Mouse (Mus musculus) left cerebral cortex, adult 9 months (tissue): ENCODE data around the gene Ccdc88c.

Experiments used
- DNase-seq, 2 experiments: peaks; one replicate each; pipeline ENCODE4 v3.0.0; 2022; ENCODE audit warnings: low spot score in 2 of 2

Gene Ccdc88c

DNA sequence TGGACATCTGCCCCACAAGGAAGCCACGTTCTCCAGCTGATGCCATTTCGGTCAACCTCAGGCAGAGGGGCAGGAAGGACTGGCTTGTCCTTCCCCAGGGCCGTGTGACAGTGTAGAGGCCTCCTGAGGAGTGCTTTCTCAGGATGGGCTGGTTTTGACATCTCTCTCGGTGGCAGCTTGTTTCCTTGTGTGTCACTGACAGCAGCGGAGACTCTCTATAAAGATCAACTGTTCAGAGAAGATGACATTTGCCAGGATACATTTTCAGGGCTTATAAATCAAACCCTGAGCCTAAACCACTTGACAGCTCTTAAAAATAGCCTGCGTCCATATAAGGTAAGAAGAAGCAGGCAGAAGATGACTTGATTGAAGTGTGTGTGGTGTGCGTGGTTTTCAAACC is 59.0 kb downstream of the Ccdc88c start:
- no peak for DNase-seq

DNA sequence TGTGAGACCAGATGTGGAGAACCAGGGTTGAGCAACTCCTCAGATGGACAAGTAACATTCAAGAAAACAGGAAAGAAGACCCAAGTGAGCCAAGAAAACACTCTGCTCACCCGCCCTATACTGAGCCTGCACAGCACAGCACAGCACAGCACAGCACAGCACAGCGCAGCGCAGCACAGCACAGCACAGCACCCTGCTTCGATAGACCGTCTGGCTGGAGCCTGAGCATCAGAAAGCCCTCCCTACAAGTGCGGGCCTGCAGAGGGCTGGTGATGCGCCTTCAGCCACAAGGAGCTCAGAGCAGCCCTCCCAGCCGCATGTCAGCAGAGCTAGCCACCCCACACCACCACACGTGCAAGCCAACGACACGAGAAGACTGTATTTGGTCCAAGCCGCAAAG is 61.5 kb downstream of the Ccdc88c start:
- DNase-seq = no peak

DNA sequence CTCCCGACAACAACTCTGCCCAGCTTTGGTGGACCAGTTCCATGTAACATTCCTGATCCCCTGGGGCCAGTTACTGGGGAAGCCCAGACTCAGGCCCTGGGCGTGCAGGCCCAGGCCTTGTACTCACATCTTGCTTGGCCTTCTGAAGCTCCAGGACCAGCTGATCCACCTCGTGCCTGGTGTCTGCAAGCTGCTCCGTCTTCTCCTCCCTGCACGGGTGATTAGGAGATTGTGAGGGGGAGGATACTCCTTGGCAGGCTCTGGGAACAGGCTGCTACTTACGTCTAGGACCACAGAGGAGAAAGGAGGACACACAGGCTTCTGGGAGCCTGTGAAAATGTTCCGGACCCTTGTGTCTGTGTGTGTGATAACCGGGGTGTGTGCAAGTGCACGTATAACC is 62.6 kb downstream of the Ccdc88c start:
- DNase-seq = no peak

DNA sequence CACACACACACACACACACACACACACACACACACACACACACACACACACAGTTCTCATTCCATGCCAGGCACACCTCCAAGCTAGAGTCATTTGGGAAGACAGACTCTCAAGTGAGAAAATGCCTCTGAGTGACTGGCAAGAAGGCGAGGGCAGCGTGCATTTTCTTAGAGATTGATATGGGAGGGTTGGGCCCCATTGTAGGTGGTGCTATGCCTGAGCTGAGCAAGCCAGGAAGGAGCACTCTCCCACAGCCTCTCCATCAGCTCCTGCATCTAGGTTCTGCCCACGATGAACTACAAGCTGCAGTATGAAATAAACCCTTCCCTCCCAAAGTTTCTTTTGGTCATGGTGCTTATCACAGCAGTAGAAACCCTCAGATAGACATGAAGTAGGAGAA is 63.6 kb downstream of the Ccdc88c start:
- DNase-seq = no peak

DNA sequence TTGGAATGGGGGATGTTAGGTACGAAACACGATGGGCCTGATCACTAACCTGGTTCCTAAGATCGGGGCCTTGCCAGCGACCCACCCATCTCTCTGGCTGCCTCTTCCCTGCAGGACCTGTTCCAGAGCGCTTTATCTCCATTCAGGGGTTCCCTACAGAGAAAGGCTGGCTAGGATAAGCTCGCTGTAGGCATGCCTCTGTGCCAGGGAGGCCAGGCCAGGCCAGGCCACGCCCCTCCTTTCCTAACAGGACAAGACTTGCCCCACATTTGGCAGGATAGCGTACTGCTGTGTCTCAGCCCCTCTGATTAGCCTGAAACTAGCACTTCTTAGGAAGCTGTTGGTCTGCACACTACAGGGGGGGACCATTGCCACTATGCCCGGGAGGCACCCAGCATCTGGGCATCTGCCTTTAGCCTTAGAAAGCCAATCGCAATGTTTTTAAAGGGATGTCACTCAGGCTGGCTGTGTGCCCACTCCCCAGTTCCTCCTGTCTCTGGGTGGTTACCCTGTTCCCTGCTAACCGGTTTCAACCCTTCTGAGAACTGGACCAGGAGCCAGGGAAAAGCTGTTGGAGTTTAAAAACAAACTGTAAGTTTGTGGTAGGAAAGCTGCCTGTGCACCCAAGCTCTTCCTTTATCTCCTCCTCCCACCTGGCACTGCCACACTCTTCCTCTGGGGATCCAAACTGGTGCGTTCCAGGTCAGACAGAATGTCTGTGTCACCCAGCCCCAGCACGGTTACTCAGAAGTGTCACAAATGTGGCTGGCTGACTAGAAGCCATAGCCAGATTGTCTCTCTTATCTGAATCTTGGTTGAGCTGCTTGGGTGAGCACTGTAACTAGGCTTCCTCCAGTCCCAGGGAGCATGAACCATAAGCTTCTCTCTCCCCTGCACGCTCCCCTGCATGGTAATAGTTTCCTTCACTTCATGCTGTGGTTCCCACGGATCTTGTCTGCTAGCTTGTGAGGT is 69.9 kb downstream of the Ccdc88c start:
- no peak for DNase-seq

DNA sequence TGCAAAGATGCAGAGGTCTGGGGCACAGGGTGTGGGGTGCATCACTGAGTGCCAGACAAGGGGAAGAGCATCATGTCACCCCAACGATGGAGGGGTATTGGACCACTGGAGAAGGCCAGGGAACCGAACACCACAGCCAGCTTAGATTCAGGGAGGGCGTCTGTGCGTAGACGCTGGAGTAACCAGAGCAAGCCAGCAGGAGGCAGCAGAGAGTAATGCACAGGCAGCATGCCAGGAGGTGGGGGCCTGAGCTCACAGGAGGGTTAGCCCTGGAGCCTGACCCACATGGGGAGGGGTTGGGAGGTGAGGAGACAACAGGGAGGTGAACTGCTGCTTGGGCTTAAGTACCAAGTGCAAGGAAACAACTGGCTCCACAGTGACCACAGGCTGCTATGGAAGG is 70.8 kb downstream of the Ccdc88c start:
- peak in 1 of 2 experiments; percentile 69 for DNase-seq

DNA sequence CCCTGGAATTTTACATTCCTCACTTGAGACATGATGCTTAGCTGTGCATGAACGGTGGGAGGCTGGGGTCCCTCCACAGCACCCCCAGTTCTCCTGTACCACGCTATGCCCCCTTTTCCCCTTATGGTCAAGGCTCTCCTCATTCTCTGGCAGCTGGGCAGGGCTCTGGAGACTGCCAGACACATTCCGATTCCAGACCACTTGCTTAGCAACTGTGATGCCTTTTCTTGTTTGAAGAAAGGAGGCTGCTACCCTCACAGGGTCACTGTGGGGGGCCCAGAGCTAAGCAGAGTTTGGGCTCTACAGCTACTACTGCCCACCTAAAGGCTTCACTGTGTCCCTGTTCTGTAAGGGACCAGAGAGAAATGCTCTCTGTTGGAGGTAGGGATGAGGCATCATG is 71.6 kb downstream of the Ccdc88c start:
- no peak for DNase-seq

DNA sequence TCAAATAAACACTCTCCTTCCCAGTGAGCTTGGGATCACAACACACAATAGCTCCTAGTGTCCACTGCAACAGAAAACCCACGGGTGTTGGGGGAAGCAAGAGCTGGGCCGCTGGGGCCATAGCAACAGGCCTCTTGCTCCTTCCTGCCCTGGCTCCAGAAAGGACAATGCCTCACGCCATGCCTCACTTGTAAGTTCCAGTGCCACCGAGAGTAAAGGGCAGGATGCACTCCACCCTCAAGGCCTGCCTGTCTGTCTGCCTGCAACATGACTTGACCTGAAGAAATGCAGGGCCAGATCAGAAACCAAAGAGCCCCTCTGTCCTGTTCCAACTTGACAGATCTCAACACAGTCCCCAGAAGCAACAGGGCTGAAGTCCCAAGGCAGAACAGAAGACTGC is 72.0 kb downstream of the Ccdc88c start:
- DNase-seq = no peak

DNA sequence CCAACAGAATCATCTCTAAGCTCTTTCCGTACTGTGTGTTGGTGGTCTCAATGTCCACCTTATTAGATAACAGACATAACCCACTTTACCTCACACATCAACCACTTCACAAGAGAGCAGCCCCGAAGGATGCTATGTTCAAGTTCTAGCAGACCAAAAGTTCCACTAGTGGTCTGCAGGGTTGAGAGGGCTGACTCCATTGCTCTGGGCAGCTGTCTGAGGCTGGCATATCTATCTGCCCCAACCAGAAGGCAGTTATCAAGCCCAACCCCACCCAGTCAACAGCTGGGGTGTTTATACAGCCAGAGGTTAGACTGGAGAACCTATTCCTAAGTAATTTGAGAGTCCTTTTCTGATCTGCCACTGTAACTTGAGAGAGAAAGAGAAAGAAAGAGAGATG is 72.8 kb downstream of the Ccdc88c start:
- no peak for DNase-seq

DNA sequence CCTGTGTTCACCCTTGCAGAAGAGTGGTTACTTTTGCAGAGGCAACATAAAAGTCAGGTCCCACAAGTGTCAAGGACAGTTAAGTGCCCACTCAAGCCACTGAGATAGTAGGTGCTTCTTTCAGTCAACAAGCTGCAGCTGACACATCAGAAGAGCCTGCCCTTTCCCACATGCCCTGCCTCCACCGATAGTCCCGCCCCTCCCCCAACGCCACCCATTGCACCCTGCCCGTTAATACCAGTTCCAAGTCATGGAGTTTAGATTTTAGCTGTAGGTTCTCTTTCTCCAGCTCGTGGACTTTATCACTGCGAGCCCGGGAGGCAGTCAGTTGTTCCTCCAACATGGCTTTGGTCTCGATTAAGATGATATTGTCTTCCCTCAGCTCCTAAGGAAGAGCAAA is 74.9 kb downstream of the Ccdc88c start:
- no peak for DNase-seq

DNA sequence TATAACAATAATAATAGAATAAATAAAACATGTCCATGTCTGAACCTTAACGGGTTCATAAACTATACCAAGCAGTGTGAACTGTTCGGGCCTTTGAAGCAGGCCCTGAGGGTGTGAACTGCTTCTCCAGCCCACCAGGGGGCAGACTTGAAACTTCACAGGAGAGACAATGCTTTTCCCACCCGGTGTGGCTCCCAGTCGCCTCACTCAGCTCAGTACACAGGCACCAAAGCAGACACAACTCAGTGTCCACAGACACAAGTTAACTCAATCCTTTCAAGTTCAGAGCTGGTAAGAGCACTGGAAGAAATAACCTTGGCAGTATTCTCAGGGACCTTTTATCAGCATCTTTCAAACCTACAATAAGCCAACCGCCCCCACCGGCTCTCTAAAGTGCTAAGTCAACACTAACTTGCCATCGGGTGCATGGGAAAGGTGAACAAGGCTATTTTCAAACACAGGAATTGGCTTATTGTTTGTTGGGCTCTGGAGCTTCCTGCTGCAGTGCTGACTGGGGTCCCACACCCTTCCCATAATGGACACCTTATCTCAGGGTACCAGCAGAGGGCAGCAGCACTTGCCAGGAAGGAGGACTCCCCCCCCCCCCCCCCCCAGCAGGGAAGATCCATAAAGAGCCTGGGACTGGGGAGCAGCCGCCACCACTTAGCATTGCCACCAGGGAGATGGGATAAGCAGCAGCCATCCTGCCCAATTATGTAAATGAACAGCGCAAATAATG is 76.5 kb downstream of the Ccdc88c start:
- DNase-seq = peak in 1 of 2 experiments; percentile 86

DNA sequence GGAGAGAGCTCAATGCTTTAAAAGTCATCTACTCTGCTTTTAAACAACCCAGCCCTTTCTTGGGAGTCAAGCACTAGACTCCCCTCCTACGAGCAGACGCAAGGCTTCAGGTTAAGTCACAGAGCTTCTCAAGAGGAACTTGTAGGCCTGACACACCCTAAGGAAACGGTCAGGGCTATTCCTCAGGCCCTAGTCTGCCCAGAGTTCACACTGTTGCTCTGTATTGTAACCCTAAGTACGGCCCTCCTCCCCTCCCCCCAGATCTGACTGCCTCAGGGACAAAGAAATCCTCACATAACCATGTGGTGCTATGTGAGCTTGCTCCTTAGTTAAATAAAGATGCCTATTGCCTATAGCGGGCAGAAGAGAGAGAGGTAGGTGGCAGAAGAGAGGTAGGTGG is 79.7 kb downstream of the Ccdc88c start:
- DNase-seq = no peak

DNA sequence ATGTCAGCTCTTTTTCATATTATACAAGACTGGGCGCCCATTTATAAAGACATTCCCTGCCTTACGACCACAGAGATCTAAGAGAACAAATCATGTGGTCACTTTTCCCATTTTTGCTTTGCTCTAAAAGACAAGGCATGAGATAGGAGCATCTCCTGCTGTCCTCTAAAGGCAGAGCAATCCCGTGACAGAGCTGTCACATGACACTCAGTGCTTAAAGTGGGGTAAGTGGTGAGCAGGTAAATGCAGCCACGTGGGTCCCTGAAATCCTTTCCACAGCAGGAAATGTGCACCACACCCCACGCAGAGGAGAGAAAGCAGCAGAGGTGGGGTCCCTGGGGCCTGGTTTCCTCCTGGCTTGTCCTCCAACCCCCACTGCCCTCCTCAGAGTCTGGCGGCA is 80.8 kb downstream of the Ccdc88c start:
- no peak for DNase-seq

DNA sequence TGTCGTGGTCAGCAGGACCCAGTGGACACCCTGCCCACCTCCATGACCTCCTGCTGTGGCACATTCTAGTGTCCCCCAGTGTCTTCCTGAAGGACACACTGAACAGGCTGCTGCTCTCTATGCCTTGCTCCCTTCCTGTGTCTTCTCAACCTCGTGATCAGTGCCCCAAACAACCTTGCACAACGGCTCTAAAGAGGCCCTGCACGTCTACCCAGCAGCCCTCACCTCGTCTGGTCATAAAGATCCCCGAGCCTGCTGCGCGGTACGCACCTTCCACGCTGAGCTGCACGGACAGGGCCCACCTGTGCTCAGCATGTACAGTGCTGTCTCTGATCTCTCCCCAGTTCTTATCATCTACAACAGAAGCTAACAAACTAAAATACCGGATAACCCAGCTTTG is 82.9 kb downstream of the Ccdc88c start:
- DNase-seq = no peak

DNA sequence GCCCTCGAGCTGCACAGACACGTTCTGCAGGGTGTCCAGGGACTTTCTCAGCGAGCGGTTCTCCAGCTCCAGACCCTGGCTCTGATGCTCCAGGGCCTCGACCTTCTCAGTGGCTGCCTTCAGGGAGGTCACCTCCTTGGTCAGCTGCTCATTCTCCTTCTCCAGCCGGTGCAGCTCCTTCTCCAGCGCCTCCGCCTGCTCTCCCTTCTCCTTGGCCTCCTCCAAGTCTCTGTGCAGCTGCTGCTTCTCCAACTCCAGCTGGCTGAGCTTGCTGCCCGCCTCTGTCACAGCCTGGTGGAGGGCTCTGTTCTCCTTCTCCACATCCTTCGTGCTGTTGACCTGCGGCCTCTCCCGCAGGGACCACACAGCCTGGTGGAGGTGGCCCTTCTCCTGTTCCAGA is 83.4 kb downstream of the Ccdc88c start:
- DNase-seq = no peak

DNA sequence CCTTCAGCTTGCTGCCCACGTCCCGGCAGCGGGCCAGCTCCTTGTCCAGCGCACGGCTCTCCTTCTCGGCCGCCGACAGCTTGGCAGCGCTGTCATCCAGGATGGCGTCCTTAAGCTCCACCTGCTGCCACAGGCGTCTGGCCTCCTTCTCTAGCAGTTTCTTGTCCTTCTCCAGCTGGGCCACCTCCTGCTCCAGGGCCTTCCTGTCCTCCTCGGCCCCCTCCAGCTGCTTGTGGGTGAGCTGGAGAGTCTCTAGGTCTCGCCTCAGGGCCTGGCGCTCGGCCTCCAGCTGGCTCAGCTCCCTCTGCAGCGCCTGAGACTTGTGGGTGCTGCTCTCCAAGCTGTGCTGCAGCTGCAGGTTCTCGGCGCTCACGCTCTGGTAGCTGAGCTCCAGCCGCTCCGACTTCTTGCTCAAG is 83.9 kb downstream of the Ccdc88c start:
- DNase-seq = no peak

DNA sequence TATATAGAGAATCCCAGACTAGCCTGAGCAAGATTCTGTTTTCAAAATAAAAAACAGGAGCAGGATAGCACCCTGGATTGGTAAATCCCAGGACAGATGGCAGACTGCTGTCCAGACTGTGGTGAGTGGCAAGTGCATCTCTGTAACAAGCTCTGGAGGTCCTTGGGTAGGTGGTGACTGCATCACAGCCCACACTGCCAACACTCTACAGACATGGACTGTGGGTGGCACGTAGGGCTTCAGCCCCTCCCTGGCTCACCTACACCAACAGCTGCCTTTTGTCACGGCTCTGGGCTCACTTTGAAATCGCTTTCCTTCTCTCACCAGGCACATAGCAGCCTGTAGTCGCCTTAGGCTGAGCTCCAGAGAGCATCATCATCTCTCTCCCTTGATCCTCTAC is 85.7 kb downstream of the Ccdc88c start:
- DNase-seq = no peak

DNA sequence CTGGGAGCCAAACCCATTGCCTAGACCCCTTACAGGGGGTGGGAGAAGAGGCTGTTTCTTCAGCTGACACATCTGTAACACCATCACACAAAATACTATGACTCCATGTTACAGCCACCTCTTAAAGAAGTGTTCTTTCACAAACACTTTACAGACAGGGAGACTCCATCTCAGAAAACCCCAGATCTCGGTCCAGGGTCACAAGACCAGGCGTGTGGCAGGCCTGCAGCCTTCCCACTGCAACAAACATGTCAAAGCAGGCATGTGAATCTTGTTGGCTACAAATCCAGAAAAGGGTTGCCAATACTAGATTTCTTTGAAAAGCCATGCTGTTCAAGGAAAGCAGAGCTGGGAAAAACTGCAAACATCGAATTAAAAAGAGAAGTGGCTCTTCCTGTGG is 87.5 kb downstream of the Ccdc88c start:
- DNase-seq = no peak

DNA sequence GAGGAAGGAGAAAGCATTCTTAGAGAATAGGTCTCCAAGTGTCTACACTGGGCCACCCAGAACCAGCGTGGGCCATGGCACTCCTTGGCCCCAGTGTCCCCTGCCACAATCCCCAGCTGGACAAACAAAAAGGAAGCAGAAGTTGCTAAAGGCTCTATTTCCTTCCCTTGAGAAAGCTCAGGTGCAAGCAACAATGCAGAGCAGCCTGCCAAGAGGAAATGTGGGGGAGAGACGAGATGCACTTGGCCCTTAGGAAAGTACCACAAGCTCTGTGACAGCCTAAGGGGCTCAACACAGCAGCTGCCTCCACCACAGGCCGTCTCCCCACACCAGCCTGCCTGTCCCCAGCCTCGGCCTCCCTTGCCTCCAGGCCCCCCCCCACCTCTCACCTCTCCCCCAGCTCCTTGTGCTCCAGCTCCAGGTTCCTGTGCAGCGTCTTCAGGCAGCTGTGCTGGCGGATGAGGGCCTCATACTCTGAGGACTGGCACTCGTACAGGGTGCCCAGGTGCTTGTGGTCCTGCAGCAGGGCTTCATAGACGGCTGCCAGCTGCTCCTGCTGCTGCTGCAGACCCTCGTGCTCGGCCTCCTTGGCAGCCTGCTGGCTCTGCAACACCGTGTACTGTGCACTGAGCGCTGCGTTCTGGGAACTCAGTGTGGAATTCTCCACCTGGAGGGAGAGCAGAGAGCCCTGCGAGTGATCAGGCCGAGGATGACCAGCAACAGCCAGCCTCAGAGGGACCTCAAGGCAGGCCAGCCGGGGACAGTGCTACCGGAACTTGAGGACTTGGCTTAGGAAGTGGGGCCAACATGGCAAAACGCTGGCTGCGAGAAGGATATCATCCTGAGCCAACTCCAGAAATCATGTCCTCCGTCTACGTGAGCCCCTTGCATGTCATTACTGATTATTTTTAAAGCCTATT is 91.2 kb downstream of the Ccdc88c start:
- DNase-seq = no peak

DNA sequence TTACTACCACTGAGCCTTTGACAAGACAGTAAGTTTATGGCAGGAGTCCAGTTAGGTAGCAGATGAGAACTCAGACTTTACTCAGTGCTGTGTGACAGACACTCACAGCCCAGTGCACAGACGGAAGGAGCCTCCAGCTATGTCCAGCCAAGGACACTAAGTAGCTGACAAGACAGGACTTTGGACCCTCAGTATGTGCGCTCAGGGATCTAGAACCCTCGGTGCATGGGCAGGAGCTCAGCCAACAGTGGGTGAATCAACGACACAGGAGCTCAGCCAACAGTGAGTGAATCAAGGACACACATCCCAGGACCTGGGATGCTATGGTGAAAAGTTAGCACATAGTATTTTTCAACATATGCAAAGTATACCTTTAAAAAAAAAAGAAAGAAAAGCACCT is 92.1 kb downstream of the Ccdc88c start:
- no peak for DNase-seq

DNA sequence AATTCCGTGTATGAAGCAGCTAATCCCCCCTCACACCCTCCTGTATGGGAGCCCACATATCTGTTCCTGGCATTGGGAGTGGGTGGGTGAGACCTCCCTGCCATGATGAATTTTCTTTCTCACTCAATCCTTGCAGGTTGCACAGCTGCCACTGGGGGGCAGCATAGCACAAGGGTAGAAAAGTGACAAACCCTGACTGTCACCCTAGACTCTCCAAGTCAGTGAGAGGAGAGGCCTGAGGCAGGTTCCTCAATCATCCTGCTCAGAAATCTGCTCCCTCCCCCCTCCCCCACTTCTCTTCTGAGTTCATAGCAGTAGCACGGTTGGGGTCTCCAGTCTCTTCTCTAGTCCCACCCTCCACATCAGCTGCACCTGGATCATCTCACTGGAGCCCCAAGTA is 92.7 kb downstream of the Ccdc88c start:
- DNase-seq = peak in 1 of 2 experiments; percentile 83

DNA sequence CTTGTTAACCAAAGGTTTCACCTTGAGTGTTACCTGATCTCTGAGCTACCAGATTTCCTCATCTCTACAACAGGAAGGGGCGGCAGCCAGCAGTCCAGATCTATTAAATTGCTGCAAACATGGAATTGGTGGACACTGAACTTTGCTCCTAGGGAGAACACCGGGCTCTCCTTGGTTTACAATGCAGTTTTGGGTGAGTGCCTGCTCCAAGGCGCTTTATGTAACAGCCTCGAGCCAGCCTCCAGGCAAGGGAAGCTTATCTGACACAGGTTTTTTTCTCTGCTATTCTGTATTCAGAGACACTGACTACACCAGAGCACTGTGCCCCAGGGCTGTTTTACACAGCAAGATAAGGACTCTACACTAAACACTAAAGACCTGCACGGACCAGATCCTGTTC is 94.1 kb downstream of the Ccdc88c start:
- DNase-seq = no peak
